Mouse (Mus musculus): ENCODE data around the gene Fancg.

- TF ChIP-seq MXI1 (IDR thresholded peaks at IDR 0.05; ENCODE audit: low read depth, low read length) = peak; percentile 76
- TF ChIP-seq TBP (conservative IDR thresholded peaks at IDR 0.05; ENCODE audit: low read depth, low read length) = no peak
Observed at GRCm38 (mm10) chr4:43045659-43046302, 35.5 kb upstream of the Fancg start, which contains the start of gene Fam214b.
